Mouse (Mus musculus): ENCODE results near the gene Zswim7.

The Zswim7 gene

DNA sequence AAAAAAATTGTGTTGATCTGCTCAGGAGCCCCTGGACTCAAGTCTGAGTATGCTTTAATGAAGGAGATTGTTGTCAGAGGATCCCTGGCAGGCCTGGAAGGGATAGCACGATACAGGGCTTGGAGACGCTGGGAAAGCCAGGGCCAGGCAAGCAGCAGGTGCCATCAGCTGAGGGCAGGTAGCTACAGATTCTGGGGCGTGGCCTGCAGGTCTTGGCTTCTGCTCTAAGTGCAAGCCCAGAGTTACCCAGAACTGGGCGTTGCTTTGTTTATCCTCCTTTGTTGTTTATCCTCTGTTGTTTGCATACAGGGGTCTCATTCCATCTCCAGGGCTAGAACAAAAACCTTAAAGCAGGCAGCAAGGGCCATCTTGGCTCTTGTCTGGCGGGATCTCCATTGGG, 27.8 kb downstream of the Zswim7 start:
- DNase-seq (ENCODE audit: low spot score in 2 of 2) = no peak

DNA sequence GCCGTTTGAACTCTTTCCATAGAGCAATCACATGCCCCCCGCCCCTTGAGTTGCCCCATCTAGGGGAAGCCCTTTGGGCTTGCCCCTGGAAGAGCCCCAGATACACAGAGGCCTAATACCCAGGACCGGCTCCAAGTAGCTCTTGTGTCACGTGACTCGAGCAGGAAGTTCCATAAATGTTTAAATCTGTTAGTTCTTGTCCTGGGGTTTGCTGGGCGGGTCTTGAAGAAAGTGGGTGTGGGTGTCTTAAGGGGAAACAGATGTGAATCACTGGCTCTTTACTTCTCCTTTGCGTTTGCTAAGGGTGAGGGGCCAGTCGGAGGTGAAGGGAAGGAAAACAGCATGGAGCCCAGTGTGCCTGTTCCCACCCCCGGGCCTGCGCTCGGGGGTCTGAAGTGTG, 30.1 kb downstream of the Zswim7 start:
- DNase-seq (ENCODE audit: low spot score in 2 of 2) = no peak

DNA sequence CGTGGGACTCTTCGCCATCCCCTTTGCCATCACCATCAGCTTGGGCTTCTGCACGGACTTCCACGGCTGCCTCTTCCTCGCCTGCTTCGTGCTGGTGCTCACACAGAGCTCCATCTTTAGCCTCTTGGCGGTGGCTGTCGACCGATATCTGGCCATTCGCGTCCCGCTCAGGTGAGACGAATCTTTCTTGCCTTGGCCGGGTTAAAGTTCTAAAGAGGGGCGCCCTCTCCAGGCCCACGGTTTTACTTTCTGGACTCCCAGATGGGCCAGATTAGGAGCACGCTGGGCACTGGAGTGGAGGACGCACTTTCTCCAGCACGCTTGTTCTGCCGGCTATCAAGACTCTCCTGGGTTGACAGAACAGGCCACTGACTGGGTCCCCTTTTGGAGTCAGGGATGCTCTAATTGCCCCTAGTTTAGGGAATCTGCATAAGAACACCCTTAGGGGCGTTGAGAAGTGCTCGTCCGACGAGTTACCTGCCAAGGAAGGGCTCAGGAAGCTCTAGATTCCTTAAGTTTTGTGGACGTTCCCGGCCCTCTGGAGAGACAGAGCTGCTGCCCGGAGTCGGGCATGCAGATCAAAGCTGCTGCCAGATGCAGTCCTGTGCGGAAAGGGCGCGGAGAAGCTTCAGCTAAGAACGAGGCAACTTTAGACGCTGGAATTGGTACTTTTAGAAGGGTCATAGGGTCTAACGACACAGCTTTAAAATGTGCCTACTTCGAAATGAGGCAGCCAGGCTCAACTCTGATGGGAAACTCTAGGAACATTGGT, 31.7 kb downstream of the Zswim7 start:
- DNase-seq (ENCODE audit: low spot score in 2 of 2) = no peak

DNA sequence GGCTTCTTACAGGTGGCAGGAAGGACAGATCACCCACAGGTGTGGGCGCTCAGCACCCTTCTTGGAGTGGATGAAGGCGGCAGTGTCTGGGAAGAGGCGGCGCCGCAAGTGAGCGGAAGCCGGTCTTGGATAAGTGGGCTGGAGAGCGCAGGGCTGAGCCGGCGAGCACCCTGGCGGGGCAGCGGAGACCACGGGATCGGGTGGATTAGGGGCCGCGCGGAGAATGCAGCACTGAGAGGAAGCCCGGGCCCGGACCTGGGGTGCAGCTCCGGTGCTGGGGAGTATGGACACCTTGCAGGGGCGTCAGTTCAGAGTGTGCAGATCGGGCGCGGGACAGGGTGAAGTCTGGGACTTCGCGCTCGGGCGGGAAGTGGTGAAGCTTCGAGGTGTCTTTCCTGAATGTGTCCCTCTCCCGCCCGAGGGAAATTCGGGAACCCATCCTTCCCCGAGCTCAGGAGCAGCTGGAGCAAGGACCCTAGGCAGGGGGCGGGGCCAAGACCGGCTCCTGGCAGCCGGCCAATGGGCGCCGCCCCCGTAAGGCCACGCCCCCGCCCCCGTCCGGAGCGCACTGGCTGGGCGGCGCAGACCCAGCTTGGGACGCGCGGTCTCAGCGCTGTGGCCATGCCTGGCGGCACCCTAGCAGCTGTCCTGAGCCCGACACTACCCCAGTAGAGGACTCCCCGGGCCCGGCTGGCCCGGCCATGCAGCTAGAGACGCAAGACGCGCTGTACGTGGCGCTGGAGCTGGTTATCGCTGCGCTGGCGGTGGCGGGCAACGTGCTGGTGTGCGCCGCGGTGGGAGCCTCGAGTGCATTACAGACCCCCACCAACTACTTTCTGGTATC, 32.6 kb downstream of the Zswim7 start, which contains the start of gene Adora2b:
TSS of gene Adora2b (plus strand) at position 584 of the 844 bp plus-strand sequence.
- DNase-seq (ENCODE audit: low spot score in 2 of 2) = peak; percentile 59 to 82

DNA sequence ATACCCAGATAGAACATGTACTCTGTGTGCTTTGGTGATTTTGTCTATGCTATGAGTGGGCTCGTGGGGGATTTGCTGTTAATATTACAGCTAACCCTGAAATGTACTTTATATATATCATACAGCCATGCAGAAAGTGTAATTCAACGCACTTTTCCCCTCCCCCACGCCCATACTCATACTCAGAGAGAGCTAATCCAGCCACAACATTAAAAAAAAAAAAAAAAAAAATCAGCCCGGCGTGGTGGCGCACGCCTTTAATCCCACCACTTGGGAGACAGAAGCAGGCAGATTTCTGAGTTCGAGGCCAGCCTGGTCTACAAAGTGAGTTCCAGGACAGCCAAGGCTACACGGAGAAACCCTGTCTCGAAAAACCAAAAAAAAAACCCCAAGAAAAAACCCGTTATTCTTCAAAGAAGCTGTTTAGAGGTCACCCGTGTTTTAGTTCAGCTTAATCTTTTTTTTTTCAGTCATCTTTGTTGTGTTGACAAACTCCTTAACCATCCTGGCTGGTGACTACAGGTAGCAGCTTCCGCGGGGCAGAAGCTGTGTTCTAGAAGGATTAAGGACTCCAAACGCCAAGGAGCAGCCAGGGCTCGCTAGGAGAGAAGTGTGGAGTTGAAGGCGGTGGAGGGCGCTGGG, 33.3 kb downstream of the Zswim7 start:
- no peak for DNase-seq (ENCODE audit: low spot score in 2 of 2)

DNA sequence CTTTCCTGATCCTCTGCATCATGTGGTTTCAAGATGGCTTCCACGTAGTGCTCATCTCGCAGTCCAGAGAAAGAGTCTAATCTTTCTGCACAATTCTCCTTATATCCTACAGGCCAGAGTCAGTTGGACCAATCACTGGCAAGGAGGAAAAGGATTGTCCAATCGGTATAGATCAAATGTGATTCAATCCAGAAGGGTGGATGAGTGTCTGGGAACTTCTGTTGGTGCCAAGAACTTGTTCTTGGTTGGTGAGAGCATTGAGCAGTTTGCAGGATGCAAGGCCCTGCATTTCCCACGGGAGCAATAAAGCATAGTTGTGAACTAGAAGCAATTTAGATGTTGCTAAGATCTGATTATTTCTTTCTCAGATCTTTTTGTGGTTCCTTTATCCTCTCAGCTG, 36.7 kb downstream of the Zswim7 start:
- DNase-seq (ENCODE audit: low spot score in 2 of 2) = no peak

DNA sequence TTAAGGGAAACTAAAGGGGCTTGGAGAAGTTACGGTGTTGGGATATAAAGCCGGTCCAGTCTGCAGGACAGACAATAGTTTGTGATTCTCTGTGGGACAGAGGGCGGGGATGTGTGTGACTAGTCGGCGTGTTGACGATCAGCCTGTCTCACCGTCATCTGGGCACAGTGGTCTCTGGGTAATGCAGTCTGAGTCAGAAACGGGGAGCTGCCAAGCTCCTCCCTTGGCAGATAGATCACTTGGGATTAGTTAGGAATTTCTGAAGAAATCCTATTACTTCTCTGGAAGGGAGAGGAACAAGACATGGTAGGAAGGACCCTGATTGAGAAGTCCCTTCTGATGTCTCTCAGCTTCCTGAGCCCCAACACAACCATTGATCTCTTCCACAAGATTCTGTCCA, 37.3 kb downstream of the Zswim7 start:
- no peak for DNase-seq (ENCODE audit: low spot score in 2 of 2)

DNA sequence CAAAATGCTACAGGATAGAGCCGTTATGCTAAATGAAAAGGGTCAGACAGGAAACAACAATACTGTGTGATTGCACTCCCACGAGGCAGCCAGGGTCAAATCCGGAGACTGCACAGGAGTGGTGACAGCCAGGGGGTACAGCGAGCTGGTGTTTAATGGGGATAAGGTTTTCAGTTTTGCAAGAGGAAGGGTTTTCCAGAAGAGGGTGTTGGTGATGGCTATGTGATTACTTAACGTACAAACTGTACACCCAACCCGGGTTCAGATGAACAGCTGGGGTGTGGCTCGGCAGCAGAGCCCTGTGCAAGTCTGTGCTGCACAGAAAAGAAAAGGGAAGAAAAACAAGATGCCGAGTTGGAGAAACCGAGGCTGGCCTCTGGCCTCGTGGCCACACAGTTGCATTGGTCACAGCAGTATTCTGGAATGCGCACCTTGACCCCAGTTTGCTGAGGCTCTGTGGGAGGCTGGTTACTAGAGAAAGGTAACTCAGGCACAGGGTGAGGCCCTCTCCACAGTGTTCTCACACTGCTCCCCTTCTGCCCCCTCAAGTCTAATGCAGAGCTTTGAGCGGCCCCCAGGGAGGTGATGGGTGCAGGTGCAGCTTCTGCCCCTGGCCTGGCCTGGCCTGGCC, 40.4 kb downstream of the Zswim7 start:
- no peak for DNase-seq (ENCODE audit: low spot score in 2 of 2)

DNA sequence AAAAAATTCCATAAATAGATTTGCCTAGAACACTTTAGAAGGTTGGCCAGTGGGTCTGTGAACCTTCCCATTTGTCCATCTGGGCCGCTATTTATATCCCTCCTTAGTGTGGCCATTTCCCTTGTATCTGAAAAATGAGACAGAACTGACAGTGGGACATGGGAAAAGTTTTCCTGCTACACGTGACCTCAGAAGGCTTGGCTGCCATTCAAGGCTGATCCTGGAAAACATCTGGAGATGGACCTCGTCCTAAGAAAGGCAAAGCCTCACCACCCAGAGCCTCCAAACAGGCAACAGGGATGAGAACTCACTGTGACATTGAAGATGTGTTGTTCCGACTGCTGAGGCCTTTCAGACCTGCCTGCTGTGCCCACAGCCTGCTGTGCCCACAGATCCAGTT, 56.4 kb downstream of the Zswim7 start:
- DNase-seq (ENCODE audit: low spot score in 2 of 2) = no peak

DNA sequence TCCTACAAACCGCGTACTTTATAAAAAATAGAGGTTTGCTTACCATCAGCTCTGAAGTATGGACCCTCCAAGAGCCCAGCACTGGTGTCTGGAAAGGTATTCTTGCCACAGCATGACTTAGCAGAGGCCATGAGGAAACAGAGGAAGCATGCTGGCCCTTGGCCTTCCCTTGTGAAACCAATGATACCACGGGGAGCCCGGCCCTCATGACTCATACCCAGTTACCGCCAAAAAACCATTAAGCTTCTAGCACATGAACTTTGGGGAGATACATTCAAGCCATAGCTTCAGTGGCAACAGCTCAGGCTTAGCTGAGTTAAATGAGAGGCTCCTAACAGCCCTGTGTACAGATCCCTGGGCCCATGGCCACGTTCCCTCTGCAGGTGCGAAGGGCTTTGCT, 57.2 kb downstream of the Zswim7 start:
- no peak for DNase-seq (ENCODE audit: low spot score in 2 of 2)

DNA sequence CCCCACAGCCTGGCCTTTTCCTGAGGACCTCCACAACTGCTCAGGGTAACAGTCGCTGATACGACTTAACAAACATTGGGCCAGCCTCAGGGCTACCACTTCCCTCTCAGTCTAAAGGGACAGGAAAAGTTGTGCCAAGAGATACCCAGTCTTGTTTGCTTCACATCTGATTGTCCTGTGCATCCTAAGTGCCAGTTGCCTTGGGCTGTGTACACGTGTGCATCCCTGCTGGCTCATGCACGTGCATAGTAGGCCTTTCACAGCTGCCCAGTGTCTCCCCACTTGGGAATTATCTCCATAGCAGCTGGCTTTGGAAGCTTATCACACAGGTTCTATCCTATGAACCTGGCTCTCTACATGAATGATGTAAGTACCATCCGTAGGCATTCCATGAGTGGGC, 57.8 kb downstream of the Zswim7 start:
- DNase-seq (ENCODE audit: low spot score in 2 of 2) = no peak

DNA sequence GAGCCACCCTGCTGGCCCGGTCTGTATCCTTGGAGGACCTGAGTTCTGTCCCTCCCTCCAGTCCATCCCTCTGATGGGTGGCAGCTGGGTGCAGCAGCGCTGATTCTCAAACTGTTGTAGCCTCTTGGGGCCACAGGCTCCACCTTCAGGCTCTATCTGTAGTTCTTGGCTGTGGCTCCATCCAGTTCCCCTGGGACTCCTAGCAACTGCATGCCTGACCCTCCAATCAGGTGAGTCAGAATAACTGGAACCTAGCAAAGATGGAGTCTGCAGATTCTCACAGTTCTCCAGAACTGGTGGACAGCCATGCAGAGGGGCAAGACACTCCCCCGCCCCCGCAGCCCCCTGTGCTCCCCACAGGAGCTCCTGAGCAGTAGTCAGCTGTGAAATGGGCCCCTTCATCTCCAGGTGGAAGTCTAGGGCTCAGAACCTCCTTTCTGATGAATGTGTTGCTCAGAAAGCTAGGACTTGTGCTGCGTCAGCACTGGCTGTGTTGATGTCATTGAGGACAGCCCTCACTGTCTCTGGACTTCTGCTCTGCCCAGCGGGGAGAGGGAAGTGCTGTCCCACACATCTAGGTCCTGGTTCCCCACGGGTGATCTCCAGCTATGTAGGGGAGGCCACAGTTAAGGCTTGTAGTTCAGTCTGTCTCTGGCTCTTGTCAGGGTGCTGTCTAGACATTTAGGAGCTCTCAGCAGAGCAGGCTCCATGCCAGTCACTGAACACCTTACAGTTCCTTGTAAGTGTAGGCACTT, 60.2 kb downstream of the Zswim7 start:
- no peak for DNase-seq (ENCODE audit: low spot score in 2 of 2)

DNA sequence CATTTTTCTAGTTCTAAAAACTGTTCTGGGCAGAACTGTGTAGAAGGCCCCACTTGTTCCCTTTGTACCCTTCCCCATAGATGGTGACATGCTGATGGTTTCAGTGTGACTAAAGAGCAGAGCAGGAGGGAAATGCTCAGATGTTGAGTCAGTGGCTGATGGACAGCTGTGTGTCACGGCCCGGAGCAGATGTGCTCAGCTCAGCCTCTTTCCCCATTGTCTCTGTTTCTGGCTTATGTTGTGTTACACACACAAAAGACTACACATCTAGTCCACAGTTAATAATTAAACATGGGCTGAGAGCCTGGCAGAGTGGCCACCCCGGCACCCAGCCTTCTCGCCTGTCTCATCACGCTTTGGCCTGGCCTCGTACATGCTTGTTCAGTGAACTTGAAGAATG, 63.4 kb downstream of the Zswim7 start:
- no peak for DNase-seq (ENCODE audit: low spot score in 2 of 2)
